Mouse (Mus musculus): Measurements from ENCODE around the gene Barhl2. TPM values are rescaled to one million over a fixed set of nuclear protein-coding genes. Genes with fewer than 3 reads are reported as not detected.

Gene Barhl2
- polyA plus RNA-seq, 1 experiment from 2014 or later = 0.14 TPM

- 89% methylated on average over 8 of the region's 8 CpGs for WGBS
- Histone ChIP-seq H3K4me1 (0 out of 2 replicates have a peak, but pooled peaks cover 3% of the 10 kb centered on the region), H3K27me3 (replicated peaks; ENCODE audit: low read depth, poor library complexity, severe bottlenecking) (no peaks in the 10 kb centered on the region), H3K4me3 (no peak overlapping the region), H3K27ac (replicated peaks) (no peak overlapping the region), H3K9me3 (no peaks in the 10 kb centered on the region), H3K36me3 (replicated peaks) (no peaks in the 10 kb centered on the region)
- DNase-seq (ENCODE audit: low spot score) = no peak
These were observed 37.1 kb downstream of the Barhl2 start for GRCm38 (mm10) chr5:106420871-106421270.

GRCm38 (mm10) chr5:106420370-106420769, 37.6 kb downstream of the Barhl2 start:
- Histone ChIP-seq H3K27me3 (replicated peaks; ENCODE audit: low read depth, poor library complexity, severe bottlenecking) (no peaks in the 10 kb centered on the region), H3K27ac (replicated peaks) (no peak overlapping the region), H3K4me3 (no peak overlapping the region), H3K9me3 (no peaks in the 10 kb centered on the region), H3K36me3 (replicated peaks) (no peaks in the 10 kb centered on the region), H3K4me1 (0 out of 2 replicates have a peak, but pooled peaks cover 3% of the 10 kb centered on the region)
- 92% methylated on average over 11 of the region's 11 CpGs for WGBS
- DNase-seq (ENCODE audit: low spot score) = no peak

DNA sequence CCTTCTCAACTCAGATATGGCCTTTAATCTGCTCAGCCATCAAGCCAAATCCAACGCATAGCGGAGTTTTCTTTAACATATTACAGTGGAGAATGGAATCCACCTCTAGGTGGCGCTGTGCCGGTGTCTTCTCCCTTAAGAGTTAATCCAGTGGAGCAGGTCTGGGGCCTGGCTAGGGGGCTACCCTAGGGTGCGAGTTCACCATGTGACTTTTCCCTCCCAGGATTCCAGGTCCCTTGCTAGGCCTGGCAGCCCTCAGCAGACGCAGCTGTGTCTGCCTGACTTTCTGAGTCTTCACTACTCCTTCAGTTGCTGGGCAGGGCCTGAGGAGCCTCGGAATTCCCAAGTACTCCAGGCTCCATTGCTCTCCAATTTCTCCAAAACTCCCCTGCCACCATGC, 40.8 kb downstream of the Barhl2 start:
- 25% methylated on average over 7 of the region's 7 CpGs for WGBS
- DNase-seq (ENCODE audit: low spot score) = peak; percentile 58
- 0 out of 2 replicates have a peak, but pooled peaks cover 3% of the 10 kb centered on the region for H3K4me1 ChIP-seq
- no peak overlapping the region for H3K4me3 ChIP-seq
- no peaks in the 10 kb centered on the region for H3K9me3 ChIP-seq
- no peaks in the 10 kb centered on the region for H3K36me3 ChIP-seq (replicated peaks)
- H3K27me3 ChIP-seq (replicated peaks; ENCODE audit: low read depth, poor library complexity, severe bottlenecking) = no peaks in the 10 kb centered on the region
- H3K27ac ChIP-seq (replicated peaks) = no peak overlapping the region

GRCm38 (mm10) chr5:106416550-106416949, 41.4 kb downstream of the Barhl2 start:
- Histone ChIP-seq H3K27ac (replicated peaks) (no peak overlapping the region), H3K4me3 (no peak overlapping the region), H3K36me3 (replicated peaks) (no peaks in the 10 kb centered on the region), H3K4me1 (0 out of 2 replicates have a peak, but pooled peaks cover 3% of the 10 kb centered on the region), H3K9me3 (no peaks in the 10 kb centered on the region), H3K27me3 (replicated peaks; ENCODE audit: low read depth, poor library complexity, severe bottlenecking) (no peaks in the 10 kb centered on the region)
- DNase-seq (ENCODE audit: low spot score) = no peak
- 79% methylated on average over 6 of the region's 6 CpGs for WGBS

- Histone ChIP-seq H3K27me3 (replicated peaks; ENCODE audit: low read depth, poor library complexity, severe bottlenecking) (no peaks in the 10 kb centered on the region), H3K36me3 (replicated peaks) (no peaks in the 10 kb centered on the region), H3K27ac (replicated peaks) (no peak overlapping the region), H3K9me3 (no peaks in the 10 kb centered on the region), H3K4me3 (no peak overlapping the region), H3K4me1 (0 out of 2 replicates have a peak, but pooled peaks cover 3% of the 10 kb centered on the region)
- DNase-seq (ENCODE audit: low spot score) = no peak
- 84% methylated on average over 6 of the region's 6 CpGs for WGBS
These were observed 42.2 kb downstream of the Barhl2 start for GRCm38 (mm10) chr5:106415734-106416133.

DNA sequence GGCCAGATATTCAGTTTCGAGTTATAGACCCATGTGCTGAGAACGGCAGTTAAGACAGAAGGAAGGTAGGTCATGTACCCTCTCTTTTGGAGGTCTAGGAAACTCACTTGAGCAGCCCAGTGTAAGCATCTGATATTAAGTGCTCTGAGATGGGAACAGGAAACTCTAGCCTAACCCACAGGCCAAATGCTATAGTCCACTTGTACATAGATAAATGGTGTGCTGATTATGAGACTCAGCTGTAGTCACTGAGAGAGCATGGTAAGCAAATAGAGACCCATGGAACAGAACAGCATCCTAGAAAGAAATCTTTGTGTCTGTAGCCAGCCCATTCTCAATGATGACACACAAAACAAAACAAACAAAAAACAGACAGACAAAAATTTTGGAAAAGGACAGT, 55.2 kb downstream of the Barhl2 start:
- H3K4me1 ChIP-seq = no peaks in the 10 kb centered on the region
- no peaks in the 10 kb centered on the region for H3K27me3 ChIP-seq (replicated peaks; ENCODE audit: low read depth, poor library complexity, severe bottlenecking)
- no peak overlapping the region for H3K4me3 ChIP-seq
- 89% methylated on average over 2 of the region's 2 CpGs for WGBS
- no peaks in the 10 kb centered on the region for H3K9me3 ChIP-seq
- no peak overlapping the region for H3K27ac ChIP-seq (replicated peaks)
- no peaks in the 10 kb centered on the region for H3K36me3 ChIP-seq (replicated peaks)
- DNase-seq (ENCODE audit: low spot score) = no peak

Other genes starting within 250 kb of the Barhl2 start
- not detected in 2 replicates for gene Gm17304, start 150.9 kb upstream of the Barhl2 start, polyA plus RNA-seq (2016; fragmentation: Nextera tagmentation; extraction: Ambion mirVana)
- gene Zfp644, start 239.1 kb upstream of the Barhl2 start, polyA plus RNA-seq (2016; fragmentation: Nextera tagmentation; extraction: Ambion mirVana) = 69.2 and 71.0 TPM in 2 replicates

Data from embryonic facial prominence, embryonic 10.5 days (tissue).